Mouse (Mus musculus) kidney, adult 2 months (tissue): ENCODE data around the gene Zfp488.

Experiments used
- CTCF ChIP-seq: fragments of 200-500 bp; conservative IDR thresholded peaks from 2 replicates; pipeline ENCODE4 v1.5.1; 2011; ENCODE audit warnings: low read depth, mild to moderate bottlenecking, control low read depth, low read length, moderate library complexity, mixed read lengths; ENCODE audit not compliant: insufficient read depth, insufficient read length
- POLR2A ChIP-seq: fragments of 200-500 bp; IDR thresholded peaks from one replicate; pipeline ENCODE4 v1.6.1; 2011; ENCODE audit warnings: low read depth, low read length, control low read depth

DNA sequence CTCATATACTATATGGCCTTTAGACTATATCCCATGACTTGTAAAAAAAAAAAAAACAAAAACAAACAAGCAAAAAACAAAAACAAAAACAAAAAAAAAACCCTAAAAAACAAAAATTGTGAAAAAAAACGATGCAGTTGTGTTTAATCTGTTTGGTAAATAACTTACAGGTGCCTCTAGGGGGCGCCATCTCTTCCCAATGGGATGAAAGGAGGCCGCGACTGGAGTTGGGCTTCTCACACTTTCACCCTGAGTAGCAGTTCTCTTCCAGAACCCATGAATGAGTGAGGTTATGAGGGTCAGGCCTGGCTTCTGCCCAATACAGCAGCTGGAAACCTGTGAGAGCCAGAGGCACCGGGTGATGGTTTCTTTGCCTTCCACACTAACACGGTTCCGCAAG, 12.9 kb downstream of the Zfp488 start:
- TF ChIP-seq CTCF (no peak), POLR2A (no peak)
